Mouse (Mus musculus) left cerebral cortex, adult 9 months (tissue): ENCODE measurements at regions not wholly inside any gene's neighbourhood (a gene's known extent, or its start where the extent isn't known, plus 50 kb on each side); places are given as distances from the start of the nearest gene placed in this dataset.

Experiments used
- DNase-seq, 2 experiments: peaks; one replicate each; pipeline ENCODE4 v3.0.0; 2022; ENCODE audit warnings: low spot score in 2 of 2

- no peak for DNase-seq
Observed at GRCm38 (mm10) chr11:71887211-71887610, 137.5 kb downstream of the Wscd1 start.

- DNase-seq = no peak
Observed at GRCm38 (mm10) chr11:71886771-71887170, 137.1 kb downstream of the Wscd1 start.

GRCm38 (mm10) chr11:71884861-71885260 is 135.1 kb downstream of the Wscd1 start:
- DNase-seq = no peak

GRCm38 (mm10) chr11:71881841-71882240 is 132.1 kb downstream of the Wscd1 start:
- no peak for DNase-seq

- DNase-seq = no peak
Observed at GRCm38 (mm10) chr11:71871297-71871696, 121.6 kb downstream of the Wscd1 start.

GRCm38 (mm10) chr11:71866690-71867089 is 117.0 kb downstream of the Wscd1 start:
- DNase-seq = no peak

- DNase-seq = no peak
Observed at GRCm38 (mm10) chr11:71857926-71858325, 108.2 kb downstream of the Wscd1 start.

GRCm38 (mm10) chr11:71855557-71855956 is 105.8 kb downstream of the Wscd1 start:
- no peak for DNase-seq

- DNase-seq = no peak
Observed at GRCm38 (mm10) chr11:71855058-71855457, 105.3 kb downstream of the Wscd1 start.

- peak in 1 of 2 experiments; percentile 34 for DNase-seq
Observed at GRCm38 (mm10) chr11:71847684-71848367, 98.1 kb downstream of the Wscd1 start.

- no peak for DNase-seq
Observed at GRCm38 (mm10) chr11:71846496-71846895, 96.8 kb downstream of the Wscd1 start.

GRCm38 (mm10) chr11:71840635-71841443 is 91.1 kb downstream of the Wscd1 start:
- no peak for DNase-seq
